ENCODE assay signal across 29 mouse cellular contexts in genomic region chr17:80132502-80132901, GRCm38 (mm10). TPM values are rescaled to one million over a fixed set of nuclear protein-coding genes. Genes with fewer than 3 reads are reported as not detected.
A peak's percentile ranks its signal among the peaks of the same experiment; 100 is the strongest.
DNase-seq lines count a peak whose midpoint lies in the region; ATAC-seq and TF ChIP-seq lines count a peak whose summit lies in the region.
"Had no signal": no experiment of that assay in that cellular context is flagged by ENCODE, and none has a peak within 500 bp of the region (broad histone marks: within the 10 kb centered on the region; RNA-seq: fewer than 3 reads in every experiment).

No protein-coding gene starts in this region.

- no peak for ATAC-seq in liver, embryonic 15.5 days (ENCODE audit: insufficient read depth)
- no peak for ATAC-seq in liver, embryonic 12.5 days
- no peak for ATAC-seq in liver, postnatal 0 days
- no peak for ATAC-seq in lung, postnatal 0 days
- ATAC-seq: forebrain, postnatal 0 days; midbrain, embryonic 13.5 days; Patski had no signal

- TF ChIP-seq EP300 in liver, postnatal 0 days (IDR thresholded peaks at IDR 0.05; ENCODE audit: low read depth): no peak
- TF ChIP-seq EP300 in lung, postnatal 0 days (IDR thresholded peaks at IDR 0.05): no peak

- no peak overlapping the region for H3K9ac ChIP-seq in liver, embryonic 15.5 days
- no peak overlapping the region for H3K9ac ChIP-seq in liver, embryonic 12.5 days
- H3K9ac ChIP-seq in liver, postnatal 0 days (replicated peaks): 0 out of 2 replicates have a peak overlapping the region, but pooled peaks have one; percentile 31
- H3K9ac ChIP-seq in lung, postnatal 0 days (replicated peaks; ENCODE audit: low read depth): no peak overlapping the region
- H3K9ac ChIP-seq: embryonic facial prominence, embryonic 15.5 days; forebrain, embryonic 12.5 days; forebrain, postnatal 0 days; heart, embryonic 15.5 days; hindbrain, embryonic 12.5 days; liver, embryonic 14.5 days; lung, embryonic 15.5 days; midbrain, embryonic 13.5 days had no signal

- DNase-seq in induced T-regulatory cell, adult 2 months (ENCODE audit: low read depth): peak; percentile 72
- DNase-seq in liver, postnatal 0 days: no peak
- no peak for DNase-seq in lung, postnatal 0 days (ENCODE audit: low spot score)
- DNase-seq in gastrocnemius, postnatal 14 days: no peak
- no peak for DNase-seq in heart, embryonic 10.5 days (ENCODE audit: low spot score)
- DNase-seq: adrenal gland, postnatal 36 days; cerebellum, adult 18-20 months; cerebellum, postnatal 10 days; forebrain, postnatal 0 days; gastrocnemius, postnatal 10 days; lung, postnatal 36 days; retina, postnatal 1 day; right cerebral cortex, postnatal 14 days; thymus, adult 18-20 months; thymus, postnatal 36 days had no signal

- H3K36me3 ChIP-seq in liver, embryonic 15.5 days (replicated peaks): no peaks in the 10 kb centered on the region
- H3K36me3 ChIP-seq in liver, embryonic 12.5 days: no peaks in the 10 kb centered on the region
- no peaks in the 10 kb centered on the region for H3K36me3 ChIP-seq in liver, postnatal 0 days (replicated peaks; ENCODE audit: insufficient read depth, low read length)
- no peaks in the 10 kb centered on the region for H3K36me3 ChIP-seq in lung, postnatal 0 days (ENCODE audit: insufficient read depth, low read length)
- H3K36me3 ChIP-seq in heart, embryonic 10.5 days: no peaks in the 10 kb centered on the region
- H3K36me3 ChIP-seq: embryonic facial prominence, embryonic 10.5 days; embryonic facial prominence, embryonic 15.5 days; forebrain, embryonic 12.5 days; heart, embryonic 15.5 days; hindbrain, embryonic 12.5 days; lung, embryonic 15.5 days; midbrain, embryonic 13.5 days had no signal

- intact Hi-C loops in gastrocnemius, postnatal 14 days (cut with DNase I; ENCODE audit: low total_unique reads): loop anchor here (10.0 kb wide), 1 partner anchor 68 kb away; the partner anchor contains the start of gene Hnrnpll

- TF ChIP-seq CTCF in liver, postnatal 0 days (IDR thresholded peaks at IDR 0.05; ENCODE audit: low read depth): no peak
- TF ChIP-seq CTCF in lung, postnatal 0 days (IDR thresholded peaks at IDR 0.05): no peak

- 35% methylated on average over 4 of the region's 4 CpGs for WGBS in liver, embryonic 15.5 days (ENCODE audit: insufficient replicate concordance)
- WGBS in liver, embryonic 12.5 days (ENCODE audit: insufficient replicate concordance): 50% methylated on average over 4 of the region's 4 CpGs
- 40% methylated on average over 4 of the region's 4 CpGs for WGBS in liver, postnatal 0 days (ENCODE audit: insufficient replicate concordance)
- 70% methylated on average over 4 of the region's 4 CpGs for WGBS in lung, postnatal 0 days
- 86% methylated on average over 4 of the region's 4 CpGs for WGBS in heart, embryonic 10.5 days

- no peaks in the 10 kb centered on the region for H3K9me3 ChIP-seq in liver, embryonic 15.5 days (replicated peaks)
- no peaks in the 10 kb centered on the region for H3K9me3 ChIP-seq in liver, embryonic 12.5 days (replicated peaks)
- no peaks in the 10 kb centered on the region for H3K9me3 ChIP-seq in liver, postnatal 0 days (ENCODE audit: low read length)
- no peaks in the 10 kb centered on the region for H3K9me3 ChIP-seq in lung, postnatal 0 days (ENCODE audit: low read length)
- no peaks in the 10 kb centered on the region for H3K9me3 ChIP-seq in heart, embryonic 10.5 days
- H3K9me3 ChIP-seq: embryonic facial prominence, embryonic 10.5 days; embryonic facial prominence, embryonic 15.5 days; forebrain, embryonic 12.5 days; heart, embryonic 15.5 days; hindbrain, embryonic 12.5 days; lung, embryonic 15.5 days; megakaryocyte, embryonic 14.5 days; midbrain, embryonic 13.5 days had no signal

- H3K4me2 ChIP-seq in liver, embryonic 15.5 days: peak overlapping the region; percentile 21; the same call in 1 of the 2 replicates
- H3K4me2 ChIP-seq in liver, embryonic 12.5 days: no peak overlapping the region
- H3K4me2 ChIP-seq in liver, postnatal 0 days (ENCODE audit: low read depth, low read length): peak overlapping the region; percentile 58; the same call in 1 of the 2 replicates
- H3K4me2 ChIP-seq in lung, postnatal 0 days (replicated peaks; ENCODE audit: low read depth, low read length): no peak overlapping the region
- H3K4me2 ChIP-seq: embryonic facial prominence, embryonic 15.5 days; forebrain, embryonic 12.5 days; heart, embryonic 15.5 days; hindbrain, embryonic 12.5 days; lung, embryonic 15.5 days; midbrain, embryonic 13.5 days had no signal

- H3K27ac ChIP-seq in liver, embryonic 15.5 days (replicated peaks): no peak overlapping the region
- H3K27ac ChIP-seq in liver, embryonic 12.5 days: no peak overlapping the region
- H3K27ac ChIP-seq in liver, postnatal 0 days (ENCODE audit: low read depth): peak overlapping the region; percentile 69
- no peak overlapping the region for H3K27ac ChIP-seq in lung, postnatal 0 days (ENCODE audit: low read length)
- H3K27ac ChIP-seq in heart, embryonic 10.5 days: no peak overlapping the region
- H3K27ac ChIP-seq: embryonic facial prominence, embryonic 10.5 days; embryonic facial prominence, embryonic 15.5 days; forebrain, embryonic 12.5 days; hindbrain, embryonic 12.5 days; liver, embryonic 14.5 days; lung, embryonic 15.5 days; midbrain, embryonic 13.5 days; stomach, postnatal 0 days had no signal

- H3K4me3 ChIP-seq in liver, embryonic 15.5 days (replicated peaks): no peak overlapping the region
- H3K4me3 ChIP-seq in liver, embryonic 12.5 days: no peak overlapping the region
- H3K4me3 ChIP-seq in liver, postnatal 0 days (ENCODE audit: low read depth, low read length): no peak overlapping the region
- no peak overlapping the region for H3K4me3 ChIP-seq in lung, postnatal 0 days (ENCODE audit: low read depth, low read length)
- no peak overlapping the region for H3K4me3 ChIP-seq in heart, embryonic 10.5 days
- H3K4me3 ChIP-seq: embryonic facial prominence, embryonic 10.5 days; embryonic facial prominence, embryonic 15.5 days; forebrain, embryonic 12.5 days; heart, embryonic 15.5 days; hindbrain, embryonic 12.5 days; lung, embryonic 15.5 days; megakaryocyte, embryonic 14.5 days; midbrain, embryonic 13.5 days had no signal

- H3K27me3 ChIP-seq in liver, embryonic 15.5 days: no peaks in the 10 kb centered on the region
- no peaks in the 10 kb centered on the region for H3K27me3 ChIP-seq in liver, embryonic 12.5 days (replicated peaks)
- no peaks in the 10 kb centered on the region for H3K27me3 ChIP-seq in liver, postnatal 0 days (ENCODE audit: insufficient read depth, low read length)
- H3K27me3 ChIP-seq in lung, postnatal 0 days (replicated peaks; ENCODE audit: insufficient read depth, low read length): no peaks in the 10 kb centered on the region
- no peaks in the 10 kb centered on the region for H3K27me3 ChIP-seq in heart, embryonic 10.5 days (ENCODE audit: insufficient read depth, poor library complexity, severe bottlenecking)
- H3K27me3 ChIP-seq: embryonic facial prominence, embryonic 15.5 days; forebrain, embryonic 12.5 days; heart, embryonic 15.5 days; hindbrain, embryonic 12.5 days; lung, embryonic 15.5 days; midbrain, embryonic 13.5 days; Patski had no signal

- H3K4me1 ChIP-seq in liver, embryonic 15.5 days (replicated peaks): 0 out of 2 replicates have a peak, but pooled peaks cover 15% of the 10 kb centered on the region
- peaks cover 18% of the 10 kb centered on the region for H3K4me1 ChIP-seq in liver, embryonic 12.5 days
- H3K4me1 ChIP-seq in liver, postnatal 0 days (ENCODE audit: insufficient read depth): peaks cover 15% of the 10 kb centered on the region
- H3K4me1 ChIP-seq in lung, postnatal 0 days (ENCODE audit: insufficient read depth, low read depth, low read length): no peaks in the 10 kb centered on the region; the same call in 1 of the 2 replicates
- peaks cover 12% of the 10 kb centered on the region; the same call in 1 of the 2 replicates for H3K4me1 ChIP-seq in heart, embryonic 10.5 days

RNA-seq across cellular contexts. Expression of gene Galm, which starts 5.2 kb away (rescaled TPM):
- 31.9 and 35.9 TPM in 2 replicates for polyA plus RNA-seq in liver, embryonic 15.5 days (2015; fragmentation: Nextera tagmentation; extraction: Ambion mirVana)
- polyA plus RNA-seq in liver, embryonic 12.5 days (2016; fragmentation: Nextera tagmentation; extraction: Ambion mirVana): 14.6 and 15.2 TPM in 2 replicates
- 47.0 and 47.8 TPM in 2 replicates for polyA plus RNA-seq in liver, postnatal 0 days (2015; fragmentation: Nextera tagmentation; extraction: Ambion mirVana)
- polyA plus RNA-seq in lung, postnatal 0 days (2015; fragmentation: Nextera tagmentation; extraction: Ambion mirVana): 7.5 and 8.6 TPM in 2 replicates
- total RNA-seq in gastrocnemius, postnatal 14 days (2021): 1 to 10 TPM; 1.7 to 2.4 TPM
- 7.5 and 8.6 TPM in 2 replicates for polyA plus RNA-seq in heart, embryonic 10.5 days (2016; fragmentation: Nextera tagmentation; extraction: Ambion mirVana)
- total RNA-seq: MEL had no signal

Comparison
In these comparisons a context has a peak if more than half of its experiments do, and no peak if none do; other contexts are left out.
1. H3K4me2 ChIP-seq: peak in liver, embryonic 15.5 days (single experiment) and liver, postnatal 0 days (single experiment); none in liver, embryonic 12.5 days (single experiment) and lung, postnatal 0 days (single experiment).